Mouse (Mus musculus): ENCODE data around the gene Hdac9. TPM values are rescaled to one million over a fixed set of nuclear protein-coding genes. Genes with fewer than 3 reads are reported as not detected.

Gene Hdac9
- total and polyA plus RNA-seq, 2 experiments from 2014 or later, result 9.9 to 15.6 TPM

GRCm38 (mm10) chr12:34776170-34776569, 140.7 kb downstream of the Hdac9 start:
- peak; percentile 47 for DNase-seq (ENCODE audit: low spot score)
- Histone ChIP-seq H3K27me3 (ENCODE audit: insufficient read depth, low read length) (no peaks in the 10 kb centered on the region), H3K9me3 (ENCODE audit: low read length) (no peaks in the 10 kb centered on the region), H3K27ac (ENCODE audit: low read depth, low read length) (no peak overlapping the region), H3K4me2 (ENCODE audit: low read depth, low read length, poor library complexity, severe bottlenecking) (no peak overlapping the region), H3K36me3 (ENCODE audit: insufficient read depth, low read length) (no peaks in the 10 kb centered on the region), H3K9ac (replicated peaks; ENCODE audit: low read length, poor library complexity, severe bottlenecking) (no peak overlapping the region), H3K4me1 (ENCODE audit: insufficient read depth, low read length) (no peaks in the 10 kb centered on the region), H3K4me3 (ENCODE audit: low read depth, low read length) (no peak overlapping the region)
- 34% methylated on average over 3 of the region's 3 CpGs for whole genome bisulfite sequencing
- no peak for TF ChIP-seq CTCF (IDR thresholded peaks at IDR 0.05)
- ATAC-seq (ENCODE audit: low FRiP score), result no peak

GRCm38 (mm10) chr12:34774071-34774470, 142.8 kb downstream of the Hdac9 start:
- no peak overlapping the region for H3K4me3 ChIP-seq (ENCODE audit: low read depth, low read length)
- no peaks in the 10 kb centered on the region for H3K27me3 ChIP-seq (ENCODE audit: insufficient read depth, low read length)
- TF ChIP-seq CTCF (IDR thresholded peaks at IDR 0.05), result no peak
- DNase-seq (ENCODE audit: low spot score), result peak; percentile 40
- H3K4me1 ChIP-seq (ENCODE audit: insufficient read depth, low read length), result no peaks in the 10 kb centered on the region
- no peak overlapping the region for H3K9ac ChIP-seq (replicated peaks; ENCODE audit: low read length, poor library complexity, severe bottlenecking)
- H3K27ac ChIP-seq (ENCODE audit: low read depth, low read length), result no peak overlapping the region
- ATAC-seq (ENCODE audit: low FRiP score), result no peak
- no peaks in the 10 kb centered on the region for H3K36me3 ChIP-seq (ENCODE audit: insufficient read depth, low read length)
- H3K4me2 ChIP-seq (ENCODE audit: low read depth, low read length, poor library complexity, severe bottlenecking), result no peak overlapping the region
- H3K9me3 ChIP-seq (ENCODE audit: low read length), result no peaks in the 10 kb centered on the region
- WGBS, result 42% methylated on average over 5 of the region's 5 CpGs

DNA sequence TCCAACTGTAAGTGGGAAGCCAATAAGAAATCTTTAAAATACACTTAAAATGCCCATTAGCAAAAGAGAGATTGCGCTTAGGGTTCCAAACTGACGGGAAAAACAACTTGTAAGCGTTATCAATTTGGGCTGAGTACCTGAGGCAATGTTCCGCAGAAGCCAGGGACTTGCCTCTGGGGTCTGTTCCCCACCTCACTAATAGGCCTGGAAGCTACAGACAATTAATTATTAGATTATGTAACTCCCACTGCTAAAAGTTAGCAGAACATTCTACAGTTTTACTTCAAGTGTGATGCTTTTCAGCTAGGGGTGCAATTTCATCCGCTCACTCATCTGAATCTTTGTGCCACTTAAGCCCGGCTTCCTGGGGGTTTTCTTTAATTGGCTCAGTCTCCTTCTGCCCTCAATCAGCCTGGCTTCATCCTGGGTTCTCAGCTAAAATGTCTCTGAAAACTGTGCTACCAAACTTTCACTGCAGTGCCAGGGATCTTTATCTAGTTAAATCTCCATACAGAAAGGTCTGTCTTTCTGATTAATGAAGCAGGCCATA, 149.6 kb downstream of the Hdac9 start:
- DNase-seq (ENCODE audit: low spot score) (no peak), ATAC-seq (ENCODE audit: low FRiP score) (no peak)
- WGBS, result 59% methylated on average over 6 of the region's 6 CpGs
- no peak overlapping the region for H3K4me2 ChIP-seq (ENCODE audit: low read depth, low read length, poor library complexity, severe bottlenecking)
- TF ChIP-seq CTCF (IDR thresholded peaks at IDR 0.05), result no peak
- no peak overlapping the region for H3K9ac ChIP-seq (replicated peaks; ENCODE audit: low read length, poor library complexity, severe bottlenecking)
- H3K27ac ChIP-seq (ENCODE audit: low read depth, low read length), result no peak overlapping the region
- H3K4me1 ChIP-seq (ENCODE audit: insufficient read depth, low read length), result no peaks in the 10 kb centered on the region
- H3K4me3 ChIP-seq (ENCODE audit: low read depth, low read length), result no peak overlapping the region
- H3K27me3 ChIP-seq (ENCODE audit: insufficient read depth, low read length), result no peaks in the 10 kb centered on the region
- H3K36me3 ChIP-seq (ENCODE audit: insufficient read depth, low read length), result no peaks in the 10 kb centered on the region
- no peaks in the 10 kb centered on the region for H3K9me3 ChIP-seq (ENCODE audit: low read length)

DNA sequence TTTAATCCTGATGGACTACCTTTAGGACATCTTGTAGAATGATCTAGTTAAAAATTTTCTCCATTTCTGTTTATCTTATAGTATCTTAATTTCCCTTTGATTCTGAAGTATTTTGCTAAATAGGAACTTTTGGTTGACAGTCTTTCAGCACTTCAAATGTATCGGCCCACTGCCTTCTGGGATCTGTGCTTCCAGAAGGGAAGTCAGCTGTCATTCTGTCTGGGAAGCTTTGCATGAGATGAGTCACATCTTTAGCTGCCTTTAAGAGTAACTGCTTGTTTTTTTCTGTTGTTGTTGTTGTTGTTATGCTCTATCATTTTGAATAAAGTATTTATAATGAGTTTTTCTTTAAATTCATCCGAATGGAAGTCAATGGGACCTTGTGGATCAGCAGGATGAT, 169.6 kb downstream of the Hdac9 start:
- no peak overlapping the region for H3K9ac ChIP-seq (replicated peaks; ENCODE audit: low read length, poor library complexity, severe bottlenecking)
- no peak for ATAC-seq (ENCODE audit: low FRiP score)
- no peak overlapping the region for H3K4me2 ChIP-seq (ENCODE audit: low read depth, low read length, poor library complexity, severe bottlenecking)
- 79% methylated on average over 2 of the region's 2 CpGs for whole genome bisulfite sequencing
- no peak for DNase-seq (ENCODE audit: low spot score)
- H3K27me3 ChIP-seq (ENCODE audit: insufficient read depth, low read length), result no peaks in the 10 kb centered on the region
- no peak for TF ChIP-seq CTCF (IDR thresholded peaks at IDR 0.05)
- H3K9me3 ChIP-seq (ENCODE audit: low read length), result no peaks in the 10 kb centered on the region
- H3K4me3 ChIP-seq (ENCODE audit: low read depth, low read length), result no peak overlapping the region
- H3K4me1 ChIP-seq (ENCODE audit: insufficient read depth, low read length), result no peaks in the 10 kb centered on the region
- no peaks in the 10 kb centered on the region for H3K36me3 ChIP-seq (ENCODE audit: insufficient read depth, low read length)
- H3K27ac ChIP-seq (ENCODE audit: low read depth, low read length), result no peak overlapping the region

DNA sequence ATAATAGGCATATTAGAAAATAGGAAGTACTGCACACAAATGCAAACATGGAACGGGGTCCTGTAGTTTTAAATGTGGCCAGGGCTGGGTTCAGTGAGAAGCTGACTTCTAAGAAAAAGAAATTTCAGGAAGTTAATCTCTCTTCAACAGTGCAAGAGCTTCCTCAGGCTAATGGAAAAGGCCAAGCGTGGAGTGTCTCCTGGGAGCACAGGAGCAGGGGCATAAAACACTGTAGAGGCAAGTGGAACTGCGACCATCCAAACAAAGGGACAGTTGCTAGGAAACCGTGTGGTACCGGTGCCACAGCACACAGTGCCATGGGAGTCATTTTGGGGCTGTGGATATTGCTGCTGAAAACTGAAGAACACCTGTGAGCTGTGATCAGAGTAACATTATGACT, 191.7 kb downstream of the Hdac9 start:
- Histone ChIP-seq H3K36me3 (ENCODE audit: insufficient read depth, low read length) (no peaks in the 10 kb centered on the region), H3K9ac (replicated peaks; ENCODE audit: low read length, poor library complexity, severe bottlenecking) (no peak overlapping the region), H3K4me3 (ENCODE audit: low read depth, low read length) (no peak overlapping the region), H3K4me1 (ENCODE audit: insufficient read depth, low read length) (no peaks in the 10 kb centered on the region), H3K27me3 (ENCODE audit: insufficient read depth, low read length) (no peaks in the 10 kb centered on the region), H3K9me3 (ENCODE audit: low read length) (no peaks in the 10 kb centered on the region), H3K27ac (ENCODE audit: low read depth, low read length) (no peak overlapping the region), H3K4me2 (ENCODE audit: low read depth, low read length, poor library complexity, severe bottlenecking) (no peak overlapping the region)
- 43% methylated on average over 5 of the region's 5 CpGs for WGBS
- ATAC-seq (ENCODE audit: low FRiP score) (no peak), DNase-seq (ENCODE audit: low spot score) (peak; percentile 39)
- no peak for TF ChIP-seq CTCF (IDR thresholded peaks at IDR 0.05)

DNA sequence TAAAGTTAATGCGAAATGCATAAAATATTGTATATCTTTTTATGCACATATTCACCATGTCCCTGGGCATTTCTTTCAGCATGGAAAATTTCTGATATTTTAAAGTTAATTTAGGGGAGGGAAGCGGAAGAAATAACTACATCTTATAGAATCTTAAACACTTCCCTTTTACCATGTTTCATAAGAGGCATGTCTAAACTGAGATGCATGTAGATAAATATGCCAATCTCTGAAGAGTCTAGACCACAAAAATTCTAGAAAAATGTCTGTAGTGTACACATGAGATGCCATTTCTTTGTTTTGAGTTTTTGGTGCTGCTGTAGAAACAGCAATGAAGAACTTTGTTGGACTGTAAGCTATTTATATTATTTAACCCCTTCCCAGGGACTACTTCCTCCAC, 192.6 kb downstream of the Hdac9 start:
- DNase-seq (ENCODE audit: low spot score) (no peak), ATAC-seq (ENCODE audit: low FRiP score) (no peak)
- Histone ChIP-seq H3K4me3 (ENCODE audit: low read depth, low read length) (no peak overlapping the region), H3K9me3 (ENCODE audit: low read length) (no peaks in the 10 kb centered on the region), H3K36me3 (ENCODE audit: insufficient read depth, low read length) (no peaks in the 10 kb centered on the region), H3K27me3 (ENCODE audit: insufficient read depth, low read length) (no peaks in the 10 kb centered on the region), H3K4me1 (ENCODE audit: insufficient read depth, low read length) (no peaks in the 10 kb centered on the region), H3K27ac (ENCODE audit: low read depth, low read length) (no peak overlapping the region), H3K4me2 (ENCODE audit: low read depth, low read length, poor library complexity, severe bottlenecking) (no peak overlapping the region), H3K9ac (replicated peaks; ENCODE audit: low read length, poor library complexity, severe bottlenecking) (no peak overlapping the region)
- 91% methylated on average over 2 of the region's 2 CpGs for WGBS
- TF ChIP-seq CTCF (IDR thresholded peaks at IDR 0.05), result no peak

All from midbrain, postnatal 0 days (tissue).